Mouse (Mus musculus) C3H10T1/2 (cell line): ENCODE data around the gene Ccnk. TPM values are rescaled to one million over a fixed set of nuclear protein-coding genes. Genes with fewer than 3 reads are reported as not detected.

Experiments
- polyA plus RNA-seq, 2 experiments: library from polyadenylated mRNA; unstranded; fragments of >200 nt; fragmentation: generic; extraction: Trizol; gene quantifications; one replicate each; pipeline ENCODE4 v1.2.1; 2012; ENCODE audit warnings: missing spikeins in 2 of 2

The Ccnk gene
- 10 to 100 TPM; 11.8 to 24.9 TPM for polyA plus RNA-seq

DNA sequence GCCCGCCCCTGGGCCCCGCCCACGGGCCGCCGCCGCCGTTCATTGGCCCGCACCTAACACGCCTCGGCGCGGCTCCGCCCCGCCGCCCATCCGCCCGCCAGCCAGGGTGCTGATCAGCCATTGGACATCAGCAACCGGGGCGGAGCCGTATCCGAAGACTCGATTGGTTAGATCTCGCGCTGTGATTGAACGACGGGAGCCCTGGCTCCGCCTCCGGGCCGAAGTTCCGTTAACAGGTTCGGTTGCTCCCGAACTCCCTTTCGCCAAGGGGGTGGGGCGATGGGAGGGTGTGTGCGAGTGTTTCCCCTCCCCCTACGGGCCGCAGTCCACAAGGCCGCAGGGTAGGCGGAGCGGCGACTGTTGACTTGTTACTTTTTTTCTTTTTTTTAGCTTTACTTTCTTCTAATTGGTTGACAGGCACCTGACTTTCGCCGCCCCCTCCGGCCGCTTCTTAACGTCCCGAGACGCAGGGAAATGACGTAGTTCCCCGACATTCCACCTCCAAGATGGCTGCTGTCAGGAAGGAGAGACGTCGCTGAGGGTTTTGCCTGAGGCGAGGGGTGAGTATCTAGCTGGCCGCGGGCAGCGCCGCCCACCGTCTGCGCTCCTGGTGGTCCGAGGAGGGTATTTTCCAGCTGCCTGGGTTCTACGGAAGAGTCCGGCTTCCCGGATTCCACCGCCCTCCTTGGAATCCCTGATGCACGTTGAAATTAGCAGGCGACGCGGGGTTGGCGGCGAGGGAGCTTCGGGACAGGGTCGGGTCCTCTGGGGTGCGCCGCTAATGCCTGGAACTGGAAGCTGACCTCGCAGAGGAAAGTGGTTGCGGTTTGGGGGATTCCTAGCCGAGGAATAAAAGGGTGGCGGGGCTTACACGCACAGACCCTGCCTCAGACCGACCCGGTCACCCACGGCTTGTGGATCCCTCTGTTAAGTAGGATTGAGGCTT, at the start of gene Ccnk:
Gene Ccnk, plus strand, starts transcription at position 259 of the 946 bp plus-strand sequence.

DNA sequence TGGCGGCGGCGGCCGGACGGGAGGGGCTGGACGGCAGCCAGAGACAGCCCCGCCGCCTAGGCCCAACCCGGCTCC, 296 bp upstream of the Ccnk start, which contains the start of gene Setd3:
Gene Setd3, minus strand, starts transcription at position 69 of the 75 bp plus-strand sequence.

Other genes starting within 250 kb of the Ccnk start
- gene Bcl11b, start 176.0 kb upstream of the Ccnk start, polyA plus RNA-seq = under 1 TPM; 0.04 TPM
- 10 to 100 TPM in 1 of 2 experiments, 1 to 10 TPM in 1; 8.1 to 33.9 TPM for gene Setd3, start 265 bp upstream of the Ccnk start, polyA plus RNA-seq
- 10 to 100 TPM in 1 of 2 experiments, 1 to 10 TPM in 1; 4.8 to 19.8 TPM for gene Ccdc85c, start 95.8 kb downstream of the Ccnk start, polyA plus RNA-seq
- under 1 TPM; 0.09 to 0.86 TPM for gene Hhipl1, start 126.7 kb downstream of the Ccnk start, polyA plus RNA-seq
- 10 to 100 TPM in 1 of 2 experiments, 1 to 10 TPM in 1; 2.2 to 13.1 TPM for gene Cyp46a1, start 154.8 kb downstream of the Ccnk start, polyA plus RNA-seq
- gene Eml1, start 191.4 kb downstream of the Ccnk start, polyA plus RNA-seq = 10 to 100 TPM; 13.4 to 52.5 TPM